Mouse (Mus musculus): ENCODE results near the gene Gucd1. TPM values are rescaled to one million over a fixed set of nuclear protein-coding genes. Genes with fewer than 3 reads are reported as not detected.

Gucd1 gene
- polyA plus RNA-seq, 1 experiment: 20.7 TPM

GRCm38 (mm10) chr10:75334175-75334574 lies 183.6 kb downstream of the Gucd1 start:
- Histone ChIP-seq H3K4me3 (ENCODE audit: insufficient read depth, low read length) (no peak overlapping the region), H3K4me1 (ENCODE audit: control insufficient read depth, insufficient read depth, low read length) (peaks cover 2% of the 10 kb centered on the region; the same call in 1 of the 2 replicates), H3K27ac (ENCODE audit: insufficient read depth, low read depth, low read length) (no peak overlapping the region)
- TF ChIP-seq CTCF (IDR thresholded peaks at IDR 0.05; ENCODE audit: low read depth, low read length) (no peak), POLR2A (IDR thresholded peaks at IDR 0.05; ENCODE audit: borderline replicate concordance, low read depth, low read length) (no peak)

- Histone ChIP-seq H3K4me3 (ENCODE audit: insufficient read depth, low read length) (no peak overlapping the region), H3K4me1 (ENCODE audit: control insufficient read depth, insufficient read depth, low read length) (no peaks in the 10 kb centered on the region), H3K27ac (ENCODE audit: insufficient read depth, low read depth, low read length) (no peak overlapping the region)
- TF ChIP-seq POLR2A (IDR thresholded peaks at IDR 0.05; ENCODE audit: borderline replicate concordance, low read depth, low read length) (no peak), CTCF (IDR thresholded peaks at IDR 0.05; ENCODE audit: low read depth, low read length) (no peak)
Observed at GRCm38 (mm10) chr10:75333176-75333776, 184.5 kb downstream of the Gucd1 start.

GRCm38 (mm10) chr10:75332268-75332667 lies 185.5 kb downstream of the Gucd1 start:
- TF ChIP-seq CTCF (IDR thresholded peaks at IDR 0.05; ENCODE audit: low read depth, low read length) (no peak), POLR2A (IDR thresholded peaks at IDR 0.05; ENCODE audit: borderline replicate concordance, low read depth, low read length) (no peak)
- H3K27ac ChIP-seq (ENCODE audit: insufficient read depth, low read depth, low read length): no peak overlapping the region
- peaks cover 6% of the 10 kb centered on the region for H3K4me1 ChIP-seq (ENCODE audit: control insufficient read depth, insufficient read depth, low read length)
- H3K4me3 ChIP-seq (ENCODE audit: insufficient read depth, low read length): no peak overlapping the region

GRCm38 (mm10) chr10:75328201-75328704 lies 189.5 kb downstream of the Gucd1 start:
- TF ChIP-seq POLR2A (IDR thresholded peaks at IDR 0.05; ENCODE audit: borderline replicate concordance, low read depth, low read length) (no peak), CTCF (IDR thresholded peaks at IDR 0.05; ENCODE audit: low read depth, low read length) (no peak)
- no peak overlapping the region for H3K4me3 ChIP-seq (ENCODE audit: insufficient read depth, low read length)
- peaks cover 16% of the 10 kb centered on the region for H3K4me1 ChIP-seq (ENCODE audit: control insufficient read depth, insufficient read depth, low read length)
- no peak overlapping the region for H3K27ac ChIP-seq (ENCODE audit: insufficient read depth, low read depth, low read length)

- peaks cover 16% of the 10 kb centered on the region for H3K4me1 ChIP-seq (ENCODE audit: control insufficient read depth, insufficient read depth, low read length)
- no peak overlapping the region for H3K27ac ChIP-seq (ENCODE audit: insufficient read depth, low read depth, low read length)
Observed at GRCm38 (mm10) chr10:75327081-75327480, 190.7 kb downstream of the Gucd1 start.

GRCm38 (mm10) chr10:75326553-75326952 lies 191.2 kb downstream of the Gucd1 start:
- no peak overlapping the region for H3K27ac ChIP-seq (ENCODE audit: insufficient read depth, low read depth, low read length)
- no peak overlapping the region for H3K4me3 ChIP-seq (ENCODE audit: insufficient read depth, low read length)
- peaks cover 16% of the 10 kb centered on the region for H3K4me1 ChIP-seq (ENCODE audit: control insufficient read depth, insufficient read depth, low read length)
- TF ChIP-seq POLR2A (IDR thresholded peaks at IDR 0.05; ENCODE audit: borderline replicate concordance, low read depth, low read length) (no peak), CTCF (IDR thresholded peaks at IDR 0.05; ENCODE audit: low read depth, low read length) (no peak)

More at GRCm38 (mm10) chr10:75327081-75327480, 190.7 kb downstream of the Gucd1 start:
- TF ChIP-seq POLR2A (IDR thresholded peaks at IDR 0.05; ENCODE audit: borderline replicate concordance, low read depth, low read length) (no peak), CTCF (IDR thresholded peaks at IDR 0.05; ENCODE audit: low read depth, low read length) (no peak)
- 0 out of 2 replicates have a peak overlapping the region, but pooled peaks have one; percentile 1 for H3K4me3 ChIP-seq (ENCODE audit: insufficient read depth, low read length)

- no peak overlapping the region for H3K27ac ChIP-seq (ENCODE audit: insufficient read depth, low read depth, low read length)
- peaks cover 16% of the 10 kb centered on the region for H3K4me1 ChIP-seq (ENCODE audit: control insufficient read depth, insufficient read depth, low read length)
- H3K4me3 ChIP-seq (ENCODE audit: insufficient read depth, low read length): no peak overlapping the region
- TF ChIP-seq POLR2A (IDR thresholded peaks at IDR 0.05; ENCODE audit: borderline replicate concordance, low read depth, low read length) (no peak), CTCF (IDR thresholded peaks at IDR 0.05; ENCODE audit: low read depth, low read length) (no peak)
Observed at GRCm38 (mm10) chr10:75325821-75326220, 192.0 kb downstream of the Gucd1 start.

- Histone ChIP-seq H3K4me1 (ENCODE audit: control insufficient read depth, insufficient read depth, low read length) (peaks cover 16% of the 10 kb centered on the region), H3K27ac (ENCODE audit: insufficient read depth, low read depth, low read length) (no peak overlapping the region), H3K4me3 (ENCODE audit: insufficient read depth, low read length) (no peak overlapping the region)
- TF ChIP-seq CTCF (IDR thresholded peaks at IDR 0.05; ENCODE audit: low read depth, low read length): no peak
- TF ChIP-seq POLR2A (IDR thresholded peaks at IDR 0.05; ENCODE audit: borderline replicate concordance, low read depth, low read length): no peak
Observed at GRCm38 (mm10) chr10:75324391-75324790, 193.4 kb downstream of the Gucd1 start.

- TF ChIP-seq CTCF (IDR thresholded peaks at IDR 0.05; ENCODE audit: low read depth, low read length) (no peak), POLR2A (IDR thresholded peaks at IDR 0.05; ENCODE audit: borderline replicate concordance, low read depth, low read length) (no peak)
- no peak overlapping the region for H3K4me3 ChIP-seq (ENCODE audit: insufficient read depth, low read length)
- H3K4me1 ChIP-seq (ENCODE audit: control insufficient read depth, insufficient read depth, low read length): peaks cover 16% of the 10 kb centered on the region
- H3K27ac ChIP-seq (ENCODE audit: insufficient read depth, low read depth, low read length): no peak overlapping the region
Observed at GRCm38 (mm10) chr10:75323986-75324385, 193.8 kb downstream of the Gucd1 start.

GRCm38 (mm10) chr10:75322966-75323365 lies 194.8 kb downstream of the Gucd1 start:
- TF ChIP-seq POLR2A (IDR thresholded peaks at IDR 0.05; ENCODE audit: borderline replicate concordance, low read depth, low read length): no peak
- TF ChIP-seq CTCF (IDR thresholded peaks at IDR 0.05; ENCODE audit: low read depth, low read length): no peak
- H3K4me1 ChIP-seq (ENCODE audit: control insufficient read depth, insufficient read depth, low read length): peaks cover 16% of the 10 kb centered on the region
- no peak overlapping the region for H3K27ac ChIP-seq (ENCODE audit: insufficient read depth, low read depth, low read length)
- no peak overlapping the region for H3K4me3 ChIP-seq (ENCODE audit: insufficient read depth, low read length)
